Mouse (Mus musculus): Measurements from ENCODE around the gene Car6. TPM values are rescaled to one million over a fixed set of nuclear protein-coding genes. Genes with fewer than 3 reads are reported as not detected.

Car6 gene
- total RNA-seq (2021): not detected

DNA sequence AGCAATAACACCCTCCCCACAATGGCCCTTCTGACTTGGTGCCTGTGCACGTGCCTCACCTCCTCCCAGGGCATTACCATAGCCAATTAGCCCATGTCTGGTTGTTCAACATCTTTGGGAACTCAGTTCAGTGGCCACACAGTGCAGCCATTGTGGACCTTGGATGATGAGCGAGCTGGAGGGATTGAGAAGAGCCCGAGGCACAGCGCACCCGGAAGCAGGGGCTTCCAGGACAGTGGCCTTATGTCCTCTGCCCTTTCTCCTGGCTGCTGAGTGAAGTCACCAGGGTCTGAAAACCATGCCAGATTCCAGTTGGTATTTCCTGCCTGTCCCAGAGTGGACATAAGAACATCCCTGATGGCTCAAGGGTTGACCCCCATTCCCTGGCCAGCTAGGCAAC lies at the start of gene Car6:
Gene Car6, minus strand, starts transcription at position 101 of the 400 bp plus-strand sequence.
- DNase-seq (ENCODE audit: extremely low spot score in 1 of 2, low spot score in 1 of 2): no peak

DNA sequence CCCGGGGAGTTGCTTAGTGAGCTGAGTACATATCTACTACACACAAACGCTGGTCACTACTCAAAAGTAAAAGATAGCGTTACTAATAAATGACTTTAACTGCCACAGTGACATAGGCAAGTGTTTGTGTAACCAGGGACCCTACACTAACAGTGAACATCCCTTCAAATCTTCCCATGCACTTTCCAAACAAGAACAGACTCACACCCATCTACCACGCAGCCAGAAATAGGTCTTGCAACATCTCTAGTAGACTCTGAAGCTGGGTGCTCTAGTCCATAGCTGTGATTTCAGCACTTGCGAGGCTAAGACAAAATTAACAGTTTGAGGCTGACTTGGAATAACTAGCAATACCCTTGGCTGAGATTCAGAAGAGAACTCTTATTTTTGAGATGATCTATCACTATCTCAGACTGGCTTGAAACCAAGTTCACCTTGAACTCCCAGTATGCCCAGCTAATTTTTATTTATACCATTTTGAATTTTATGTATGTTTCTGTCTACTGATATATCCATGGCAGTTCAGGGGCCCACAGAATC lies 48.7 kb upstream of the Car6 start:
- no peak for DNase-seq (ENCODE audit: extremely low spot score in 1 of 2, low spot score in 1 of 2)

DNA sequence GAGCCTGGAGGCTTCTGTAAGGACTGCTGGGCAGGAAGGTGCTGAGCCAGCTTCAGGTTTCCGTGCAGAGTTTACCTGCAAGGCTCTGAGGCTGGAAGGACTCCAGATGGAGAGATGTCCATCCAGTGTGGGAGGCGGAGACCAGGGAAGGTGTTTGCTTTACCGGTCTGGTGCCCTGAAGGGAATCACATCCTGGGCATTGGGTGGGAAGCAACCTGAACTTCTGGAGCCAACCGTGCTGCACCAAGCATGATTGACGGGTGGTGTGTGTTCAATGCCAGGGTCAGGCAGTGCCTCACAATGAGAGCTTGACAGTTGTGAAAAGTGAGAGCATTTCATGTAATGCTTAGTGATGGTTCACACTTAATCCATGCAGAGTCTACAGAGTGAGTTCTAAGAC lies 47.8 kb upstream of the Car6 start:
- no peak for DNase-seq (ENCODE audit: extremely low spot score in 1 of 2, low spot score in 1 of 2)

GRCm38 (mm10) chr4:150248009-150248408 lies 46.9 kb upstream of the Car6 start:
- DNase-seq (ENCODE audit: extremely low spot score in 1 of 2, low spot score in 1 of 2): peak; percentile 47 to 72

DNA sequence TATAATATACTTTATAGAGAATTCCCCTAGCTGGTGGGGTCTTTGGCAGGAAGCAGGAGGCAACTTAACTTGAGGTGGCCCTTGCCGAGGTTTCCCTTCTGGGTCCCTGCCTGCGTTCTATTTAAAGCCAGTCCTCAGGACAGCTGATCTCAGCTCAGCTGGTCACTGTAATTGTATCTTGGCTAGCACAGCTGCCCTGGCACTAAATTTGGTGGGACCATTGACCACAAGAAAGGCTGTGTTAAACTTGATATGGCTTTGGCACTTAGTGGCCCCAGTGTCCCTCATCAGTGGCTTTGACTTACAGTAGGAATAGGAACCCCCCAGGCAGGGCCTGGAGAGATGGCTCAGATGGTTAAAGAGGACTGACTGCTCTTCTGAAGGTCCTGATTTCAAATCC lies 44.7 kb upstream of the Car6 start:
- no peak for DNase-seq (ENCODE audit: extremely low spot score in 1 of 2, low spot score in 1 of 2)

- DNase-seq (ENCODE audit: extremely low spot score in 1 of 2, low spot score in 1 of 2): no peak
Observed at GRCm38 (mm10) chr4:150242745-150243144, 41.6 kb upstream of the Car6 start.

DNA sequence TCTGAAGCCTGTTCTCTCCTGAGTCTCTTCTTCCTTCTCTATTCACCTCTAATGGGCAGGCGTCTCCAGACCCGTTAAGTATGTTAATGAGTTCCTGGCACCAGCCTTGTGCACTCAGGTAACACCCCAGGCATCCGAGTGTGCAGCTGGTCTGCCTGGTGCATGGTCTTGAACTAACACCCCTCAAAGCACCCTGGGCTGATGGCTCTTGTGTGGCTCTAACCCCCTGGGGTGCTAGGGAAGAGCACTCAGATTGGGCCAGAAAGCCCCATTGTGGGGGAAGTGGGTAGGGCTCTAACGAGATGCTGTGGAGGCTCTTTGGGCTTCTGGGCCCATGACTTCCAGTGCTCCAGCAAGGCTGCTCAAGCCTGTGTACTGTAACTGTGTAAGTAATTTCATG lies 40.6 kb upstream of the Car6 start:
- DNase-seq (ENCODE audit: extremely low spot score in 1 of 2, low spot score in 1 of 2): no peak

DNA sequence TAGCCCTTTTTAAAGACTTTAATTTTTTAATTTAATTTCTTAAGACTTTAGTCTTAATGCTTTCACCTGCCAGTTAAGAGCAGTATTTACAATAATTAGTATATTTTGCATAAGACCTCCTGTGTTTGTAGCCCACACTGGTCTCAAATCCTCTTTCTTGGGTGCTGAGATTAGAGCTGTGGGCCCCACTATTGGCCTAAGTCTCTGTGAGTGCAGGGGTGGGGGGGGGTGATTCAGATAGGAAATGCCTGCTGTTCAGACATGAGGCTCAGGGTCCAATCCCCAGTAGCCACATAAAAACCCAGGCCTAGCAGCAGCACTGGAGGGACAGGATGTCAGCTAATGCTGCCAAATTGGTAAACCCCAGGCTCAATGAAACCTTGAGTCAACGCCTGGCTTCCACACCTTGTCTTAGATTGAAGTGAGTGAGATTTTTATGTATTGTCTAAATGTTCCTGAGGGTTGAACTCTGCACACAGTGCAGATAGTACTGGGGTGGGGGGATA lies 39.3 kb upstream of the Car6 start:
- DNase-seq (ENCODE audit: extremely low spot score in 1 of 2, low spot score in 1 of 2): no peak

DNA sequence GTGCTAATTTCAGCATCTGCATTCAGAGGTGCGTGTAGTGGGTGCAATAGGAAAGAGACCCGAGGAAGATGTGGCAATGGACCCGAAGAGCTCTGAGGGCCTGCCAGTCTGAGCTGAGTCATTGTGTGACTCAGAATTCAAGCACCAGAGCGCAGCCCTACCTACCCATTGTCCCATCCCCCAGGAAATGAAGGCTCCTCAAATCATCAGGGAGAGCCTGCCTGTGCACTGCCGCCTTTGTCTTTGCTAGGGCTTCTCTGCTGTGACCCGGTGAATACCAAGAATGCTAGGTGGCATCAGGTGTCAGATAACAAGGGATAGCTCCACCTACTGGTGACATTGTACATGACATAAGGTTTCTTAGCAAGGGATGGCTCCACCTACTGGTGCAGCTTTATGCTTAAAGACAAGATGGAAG lies 38.8 kb upstream of the Car6 start:
- DNase-seq (ENCODE audit: extremely low spot score in 1 of 2, low spot score in 1 of 2): peak; percentile 54 to 60

- no peak for DNase-seq (ENCODE audit: extremely low spot score in 1 of 2, low spot score in 1 of 2)
Observed at GRCm38 (mm10) chr4:150239503-150239902, 38.4 kb upstream of the Car6 start.

GRCm38 (mm10) chr4:150239087-150239480 lies 38.0 kb upstream of the Car6 start:
- no peak for DNase-seq (ENCODE audit: extremely low spot score in 1 of 2, low spot score in 1 of 2)

GRCm38 (mm10) chr4:150238433-150239086 lies 37.4 kb upstream of the Car6 start:
- DNase-seq (ENCODE audit: extremely low spot score in 1 of 2, low spot score in 1 of 2): no peak

DNA sequence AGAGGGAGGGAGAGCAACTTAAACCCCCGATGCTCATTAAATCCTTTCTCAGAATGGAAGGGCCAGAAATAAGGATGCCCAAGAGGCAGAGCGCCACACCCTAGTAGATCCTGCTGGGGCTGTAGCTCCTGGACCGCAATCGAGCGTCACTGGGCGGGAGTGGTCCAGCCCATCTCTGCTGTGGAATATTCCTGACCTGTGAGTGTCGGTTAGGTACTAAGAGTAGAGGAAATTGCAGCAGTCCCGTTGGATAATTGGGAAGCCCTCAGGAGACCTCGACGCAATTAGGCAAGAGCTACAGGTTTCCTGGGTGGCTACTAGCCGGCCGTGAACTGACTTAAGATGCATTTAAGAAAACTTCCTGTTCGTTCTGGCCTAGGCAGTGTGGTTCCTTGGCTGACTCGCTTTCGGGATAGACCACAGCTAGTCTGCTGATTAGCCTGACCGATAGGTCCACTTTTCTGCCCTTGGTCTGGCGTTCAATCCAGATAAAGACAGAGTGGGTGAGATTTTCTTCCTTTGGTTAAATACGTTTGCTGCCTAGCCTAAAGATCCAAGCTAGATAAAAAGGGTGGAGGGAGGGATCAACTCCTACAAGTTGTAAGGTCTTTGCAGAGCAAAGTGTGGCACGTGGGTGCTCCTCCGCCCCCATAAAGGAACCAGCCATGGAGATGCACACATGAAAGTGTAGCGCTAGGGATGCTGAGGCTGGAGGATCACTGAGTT lies 36.7 kb upstream of the Car6 start:
- DNase-seq (ENCODE audit: extremely low spot score in 1 of 2, low spot score in 1 of 2): no peak

DNA sequence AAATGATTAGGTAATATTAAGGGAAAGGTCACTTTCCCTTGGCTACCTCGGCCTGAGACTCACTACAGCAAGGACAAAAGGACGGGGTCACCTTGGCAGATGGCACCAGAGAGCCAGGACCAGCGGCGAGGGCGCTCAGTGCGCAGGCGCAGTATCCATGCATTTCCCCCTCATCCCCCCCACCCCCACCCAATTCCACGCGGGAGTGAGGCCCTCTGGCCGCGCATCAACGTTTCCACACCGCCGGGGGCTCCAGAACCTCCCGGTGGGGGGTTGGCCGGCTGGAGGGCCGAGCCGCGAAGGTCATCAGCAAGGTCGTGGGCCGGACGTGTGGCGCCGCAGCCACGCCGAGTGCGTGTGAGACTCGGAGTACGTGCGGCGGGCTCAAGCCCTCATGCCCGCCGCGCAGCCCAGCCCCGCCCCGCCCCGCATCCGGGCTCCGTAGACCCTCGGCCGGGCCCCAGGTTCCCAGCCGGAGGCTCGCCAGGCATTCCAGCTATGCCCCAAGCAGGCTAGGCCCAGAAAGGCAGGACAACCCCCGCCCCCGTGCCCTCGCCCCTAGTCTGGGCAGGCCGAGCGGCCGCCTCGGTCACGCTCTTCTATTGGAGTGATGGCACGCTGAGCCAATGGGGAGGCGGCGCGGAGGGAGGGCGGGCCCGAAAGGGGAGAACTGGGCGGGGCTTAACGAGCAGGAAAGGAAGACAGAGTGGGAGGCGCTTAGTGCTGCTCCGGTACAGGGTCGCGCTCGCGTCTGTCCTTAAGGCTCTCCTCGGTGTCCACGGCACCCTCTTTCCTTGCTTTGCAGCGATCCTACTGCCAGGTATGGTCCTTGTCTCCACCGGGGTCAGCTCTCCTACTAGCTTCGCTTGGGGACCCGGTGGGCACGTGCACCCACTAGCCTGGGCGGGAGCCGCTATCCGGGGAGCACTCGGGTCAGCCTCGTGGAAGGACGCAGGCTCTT lies 35.7 kb upstream of the Car6 start, which contains the start of gene Eno1:
Gene Eno1, plus strand, starts transcription at position 201 of the 961 bp plus-strand sequence.
- DNase-seq (ENCODE audit: extremely low spot score in 1 of 2, low spot score in 1 of 2): peak; percentile 95 to 98

- DNase-seq (ENCODE audit: extremely low spot score in 1 of 2, low spot score in 1 of 2): no peak
Observed at GRCm38 (mm10) chr4:150236031-150236430, 34.9 kb upstream of the Car6 start.

DNA sequence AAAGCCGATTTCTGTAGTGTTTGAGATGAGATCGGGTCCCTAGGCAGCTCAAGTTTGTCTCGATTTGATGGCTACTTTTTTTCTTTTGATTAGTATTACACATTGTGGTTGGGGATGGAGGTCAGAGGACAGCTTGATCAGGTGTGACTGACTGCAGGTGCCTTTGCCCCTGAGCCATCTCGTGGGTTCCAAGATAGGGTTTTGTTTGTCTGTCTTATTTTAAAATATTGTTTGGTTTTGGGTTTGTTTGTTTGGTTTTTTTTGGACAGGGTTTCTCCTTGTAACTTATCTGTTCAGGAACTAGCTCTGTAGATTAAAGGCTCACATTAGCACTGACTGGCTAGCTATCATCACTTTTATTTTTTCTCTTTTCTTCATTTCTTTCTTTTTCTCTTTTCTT lies 34.5 kb upstream of the Car6 start:
- DNase-seq (ENCODE audit: extremely low spot score in 1 of 2, low spot score in 1 of 2): no peak

- no peak for DNase-seq (ENCODE audit: extremely low spot score in 1 of 2, low spot score in 1 of 2)
Observed at GRCm38 (mm10) chr4:150234599-150235327, 33.6 kb upstream of the Car6 start.

- DNase-seq (ENCODE audit: extremely low spot score in 1 of 2, low spot score in 1 of 2): no peak
Observed at GRCm38 (mm10) chr4:150231871-150232270, 30.7 kb upstream of the Car6 start.

GRCm38 (mm10) chr4:150230460-150231407 lies 29.6 kb upstream of the Car6 start:
- DNase-seq (ENCODE audit: extremely low spot score in 1 of 2, low spot score in 1 of 2): no peak
